Mouse (Mus musculus) embryonic facial prominence, embryonic 13.5 days (tissue): ENCODE data around the gene Gnai2. TPM values are rescaled to one million over a fixed set of nuclear protein-coding genes. Genes with fewer than 3 reads are reported as not detected.

Experiments
- ATAC-seq: fragments of 200-750 bp; cut with Nextera tagmentation; 2 replicates; pipeline ENCODE4 v1.8.0; 2017; ENCODE audit warnings: low read depth; ENCODE audit not compliant: insufficient number of reproducible peaks, insufficient read depth, low FRiP score, low TSS enrichment
- H3K27ac ChIP-seq: fragments of 300-500 bp; sonication (generic); 2 replicates; pipeline ENCODE4 v1.5.1; 2015; ENCODE audit warnings: moderate library complexity, mild to moderate bottlenecking, inconsistent platforms
- H3K27me3 ChIP-seq: fragments of 300-500 bp; sonication (generic); 2 replicates; pipeline ENCODE4 v1.6.1; 2015; ENCODE audit warnings: mild to moderate bottlenecking, inconsistent platforms
- H3K36me3 ChIP-seq: fragments of 300-500 bp; sonication (generic); 2 replicates; pipeline ENCODE4 v1.6.1; 2015; ENCODE audit warnings: mild to moderate bottlenecking, inconsistent platforms
- H3K4me1 ChIP-seq: fragments of 300-500 bp; sonication (generic); 2 replicates; pipeline ENCODE4 v1.6.1; 2015; ENCODE audit warnings: inconsistent platforms
- H3K4me2 ChIP-seq: fragments of 300-500 bp; sonication (generic); 2 replicates; pipeline ENCODE4 v1.6.1; 2015; ENCODE audit warnings: moderate library complexity, mild to moderate bottlenecking, inconsistent platforms
- H3K4me3 ChIP-seq: fragments of 300-500 bp; sonication (generic); 2 replicates; pipeline ENCODE4 v1.5.1; 2015; ENCODE audit warnings: mild to moderate bottlenecking, inconsistent platforms
- H3K9ac ChIP-seq: fragments of 300-500 bp; sonication (generic); 2 replicates; pipeline ENCODE4 v1.6.1; 2015; ENCODE audit warnings: mild to moderate bottlenecking, inconsistent platforms
- H3K9me3 ChIP-seq: fragments of 300-500 bp; sonication (generic); 2 replicates; pipeline ENCODE4 v1.6.1; 2016; ENCODE audit warnings: inconsistent platforms
- WGBS: fragments of 180-500 bp; shearing (Covaris S2); methylation state at CpG from one replicate; pipeline ENCODE4 v1.1.7; 2015; ENCODE audit warnings: mixed read lengths; 5-methylcytosine and 5-hydroxymethylcytosine counted together
- polyA plus RNA-seq: library from polyadenylated mRNA; unstranded; fragments of >200 nt; fragmentation: Nextera tagmentation; extraction: Ambion mirVana; gene quantifications from 2 replicates; pipeline ENCODE4 v1.2.1, GENCODE M21; 2015

Gnai2 gene
- polyA plus RNA-seq, 1 experiment from 2014 or later = 446 TPM

DNA sequence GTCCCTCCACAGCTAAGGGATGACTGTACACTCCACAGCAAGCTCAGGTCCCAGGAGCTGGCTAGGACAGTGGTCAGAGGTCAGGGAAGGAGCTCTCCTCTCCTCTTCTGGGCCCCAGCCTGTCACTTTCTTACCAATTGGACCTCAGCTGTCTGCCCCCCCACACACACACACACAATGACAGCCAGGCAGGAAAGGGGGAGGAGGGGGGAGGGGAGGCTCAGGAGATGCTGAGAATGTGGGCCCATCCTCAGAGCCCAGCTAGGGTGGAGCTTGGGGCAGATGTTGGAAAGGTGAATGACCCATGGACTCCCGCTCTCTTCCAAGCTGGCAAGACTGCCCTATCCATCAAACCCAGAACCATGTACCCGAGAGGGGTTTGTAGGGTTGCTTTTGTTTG is 28.1 kb downstream of the Gnai2 start:
- no peaks in the 10 kb centered on the region for H3K9me3 ChIP-seq
- H3K4me2 ChIP-seq = peak overlapping the region; percentile 34
- H3K27me3 ChIP-seq = no peaks in the 10 kb centered on the region
- no peaks in the 10 kb centered on the region for H3K36me3 ChIP-seq
- H3K27ac ChIP-seq = 0 out of 2 replicates have a peak overlapping the region, but pooled peaks have one; percentile 33
- peak overlapping the region; percentile 44; the same call in 1 of the 2 replicates for H3K9ac ChIP-seq
- ATAC-seq = no peak
- WGBS = 77% methylated on average over 2 of the region's 2 CpGs
- peaks cover 86% of the 10 kb centered on the region for H3K4me1 ChIP-seq
- H3K4me3 ChIP-seq = peak overlapping the region; percentile 17; the same call in 1 of the 2 replicates

DNA sequence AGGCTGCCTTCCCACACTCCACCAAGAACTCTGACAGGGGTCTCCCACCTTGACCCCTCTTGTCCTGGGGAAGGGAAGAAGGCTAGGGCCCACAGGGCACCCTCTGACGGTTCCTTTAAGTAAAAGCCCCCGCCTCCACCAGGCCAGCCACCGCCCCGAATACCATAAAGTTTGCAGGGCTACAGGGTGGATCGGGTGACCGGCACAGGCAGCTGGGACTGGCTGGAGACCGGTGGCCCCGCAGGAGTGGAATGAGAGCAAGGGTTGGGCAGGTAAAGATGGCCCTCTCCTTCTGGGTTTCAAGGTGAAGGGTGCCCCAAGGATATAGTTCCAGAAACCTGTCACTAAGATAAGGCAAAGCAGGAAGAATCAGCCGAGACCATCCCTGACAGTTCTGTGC is 28.6 kb downstream of the Gnai2 start:
- peaks cover 81% of the 10 kb centered on the region for H3K4me1 ChIP-seq
- H3K4me3 ChIP-seq = peak overlapping the region; percentile 17; the same call in 1 of the 2 replicates
- H3K36me3 ChIP-seq = no peaks in the 10 kb centered on the region
- WGBS = 6% methylated on average over 9 of the region's 9 CpGs
- no peaks in the 10 kb centered on the region for H3K9me3 ChIP-seq
- H3K9ac ChIP-seq = peak overlapping the region; percentile 44; the same call in 1 of the 2 replicates
- H3K4me2 ChIP-seq = peak overlapping the region; percentile 34
- 0 out of 2 replicates have a peak overlapping the region, but pooled peaks have one; percentile 33 for H3K27ac ChIP-seq
- no peak for ATAC-seq
- no peaks in the 10 kb centered on the region for H3K27me3 ChIP-seq

DNA sequence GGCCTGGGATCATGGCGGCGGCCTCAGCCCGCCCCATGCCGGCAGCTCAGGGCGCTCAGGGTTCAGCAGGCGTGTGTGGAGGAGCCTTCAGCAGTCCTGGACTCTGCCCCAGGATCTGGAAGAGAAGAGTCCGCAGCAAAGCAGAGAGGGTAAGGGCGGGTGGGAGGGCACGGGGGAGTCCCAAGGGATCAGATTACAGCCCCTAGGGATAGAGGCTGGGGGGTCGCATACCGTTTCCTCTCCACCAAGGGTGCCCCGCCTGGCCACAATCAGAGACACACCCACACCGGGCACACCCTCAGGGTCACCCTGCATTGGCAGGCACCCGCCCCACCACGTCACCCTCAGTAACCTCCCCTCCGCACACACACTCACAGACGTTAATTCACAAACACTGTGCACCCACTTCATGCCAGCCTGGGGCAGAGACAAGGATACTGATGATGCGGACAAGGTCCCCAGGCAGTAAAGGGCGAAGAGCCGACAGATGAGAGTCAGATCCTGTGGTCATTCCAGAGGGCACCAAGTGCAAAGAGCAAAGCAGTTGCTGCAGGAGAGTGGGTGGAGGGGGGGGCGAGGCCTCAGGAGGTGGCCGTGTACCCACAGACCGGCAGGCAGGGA is 30.0 kb downstream of the Gnai2 start:
- H3K27ac ChIP-seq = peak overlapping the region; percentile 57; the same call in 1 of the 2 replicates
- no peaks in the 10 kb centered on the region for H3K9me3 ChIP-seq
- peak overlapping the region; percentile 63; the same call in 1 of the 2 replicates for H3K9ac ChIP-seq
- peaks cover 75% of the 10 kb centered on the region for H3K4me1 ChIP-seq
- H3K36me3 ChIP-seq = no peaks in the 10 kb centered on the region
- peak overlapping the region; percentile 26 for H3K4me3 ChIP-seq
- ATAC-seq = 0 out of 2 replicates have a peak, but pooled peaks have one; percentile 9
- H3K27me3 ChIP-seq = no peaks in the 10 kb centered on the region
- peak overlapping the region; percentile 54 for H3K4me2 ChIP-seq
- 25% methylated on average over 23 of the region's 23 CpGs for WGBS

DNA sequence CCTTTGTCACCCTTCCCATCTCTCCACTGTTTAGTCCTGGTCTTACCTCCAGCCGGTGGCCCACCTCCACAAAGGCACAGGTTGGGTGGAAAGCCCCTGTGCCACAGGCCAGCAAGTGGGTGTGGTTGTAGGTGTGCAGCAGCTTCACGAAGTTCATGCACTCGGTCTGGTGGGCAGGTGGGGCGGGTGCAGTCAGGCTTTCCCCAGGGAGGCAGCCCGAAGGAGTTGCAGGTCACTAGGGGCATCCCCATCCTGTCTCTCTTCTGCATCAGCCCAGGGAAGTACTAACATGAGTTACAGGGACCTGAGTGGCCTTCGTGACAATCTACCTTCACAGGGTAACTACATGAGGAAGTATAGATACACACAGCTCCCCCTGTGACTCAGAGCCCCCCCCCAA is 31.9 kb downstream of the Gnai2 start:
- Histone ChIP-seq H3K4me3 (no peak overlapping the region), H3K4me1 (peaks cover 65% of the 10 kb centered on the region)

DNA sequence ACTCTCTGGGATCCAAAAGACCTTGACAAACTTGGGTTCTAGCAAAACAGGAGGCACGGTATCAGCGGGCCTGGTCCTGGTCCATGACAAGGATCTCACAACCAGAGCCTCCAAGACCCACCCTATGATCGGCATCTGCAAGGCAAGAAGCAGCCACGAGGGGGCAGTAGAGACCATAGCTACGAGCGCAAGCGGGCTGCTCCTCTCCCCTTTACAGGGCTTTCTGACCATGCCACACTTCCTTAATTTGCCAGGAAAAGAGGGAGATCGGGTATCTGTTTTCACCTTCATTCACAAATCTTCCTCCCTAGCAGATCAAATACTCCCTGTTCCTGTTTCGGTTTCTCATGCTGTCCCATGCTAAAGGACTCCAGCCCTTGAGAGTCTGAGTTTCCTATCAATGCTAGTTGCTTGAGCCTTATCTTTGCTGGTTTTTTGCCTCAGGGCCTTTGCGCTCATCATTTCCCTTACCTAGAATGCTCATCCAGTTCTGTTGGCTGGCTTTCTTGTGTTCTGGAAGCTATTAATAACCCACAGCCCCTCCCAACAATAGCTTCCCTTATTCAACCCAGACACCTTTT is 33.0 kb downstream of the Gnai2 start:
- Histone ChIP-seq H3K9ac (peak overlapping the region; percentile 22; the same call in 1 of the 2 replicates), H3K27ac (peak overlapping the region; percentile 64; the same call in 1 of the 2 replicates), H3K36me3 (peaks cover 2% of the 10 kb centered on the region; the same call in 1 of the 2 replicates), H3K4me2 (peak overlapping the region; percentile 33), H3K4me3 (no peak overlapping the region), H3K27me3 (no peaks in the 10 kb centered on the region), H3K9me3 (no peaks in the 10 kb centered on the region), H3K4me1 (peaks cover 54% of the 10 kb centered on the region)
- 7% methylated on average over 10 of the region's 10 CpGs for WGBS
- no peak for ATAC-seq

More for the DNA sequence above, 31.9 kb downstream of the Gnai2 start:
- WGBS = 88% methylated on average over 6 of the region's 6 CpGs
- peaks cover 2% of the 10 kb centered on the region; the same call in 1 of the 2 replicates for H3K36me3 ChIP-seq
- ATAC-seq = no peak
- H3K27me3 ChIP-seq = no peaks in the 10 kb centered on the region
- H3K27ac ChIP-seq = no peak overlapping the region; the same call in 1 of the 2 replicates
- no peak overlapping the region for H3K9ac ChIP-seq
- no peak overlapping the region for H3K4me2 ChIP-seq
- H3K9me3 ChIP-seq = no peaks in the 10 kb centered on the region

DNA sequence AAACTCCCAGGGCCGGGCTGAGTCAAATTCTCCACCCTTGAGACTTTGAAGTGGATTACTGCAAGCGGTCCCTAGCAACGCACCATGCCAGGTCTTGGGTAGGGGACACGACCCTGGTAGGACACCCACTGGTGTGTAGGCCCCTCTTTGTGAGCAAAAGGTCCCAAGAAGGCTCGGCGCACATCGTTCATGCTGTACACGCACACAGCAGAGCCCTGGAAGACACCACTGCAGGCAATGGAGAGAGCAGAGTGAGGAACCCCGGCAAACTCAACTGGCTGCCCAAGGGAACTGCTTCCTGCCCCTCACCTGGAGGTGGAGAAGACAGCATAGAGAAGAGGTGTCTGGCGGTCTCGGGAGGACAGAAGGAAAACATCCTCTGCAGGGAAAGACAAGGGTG is 33.9 kb downstream of the Gnai2 start:
- peaks cover 2% of the 10 kb centered on the region; the same call in 1 of the 2 replicates for H3K36me3 ChIP-seq
- no peak overlapping the region for H3K27ac ChIP-seq
- no peaks in the 10 kb centered on the region for H3K27me3 ChIP-seq
- H3K4me3 ChIP-seq = no peak overlapping the region
- H3K9ac ChIP-seq = no peak overlapping the region
- WGBS = 87% methylated on average over 11 of the region's 11 CpGs
- no peaks in the 10 kb centered on the region for H3K9me3 ChIP-seq
- ATAC-seq = no peak
- no peak overlapping the region for H3K4me2 ChIP-seq
- H3K4me1 ChIP-seq = peaks cover 45% of the 10 kb centered on the region

DNA sequence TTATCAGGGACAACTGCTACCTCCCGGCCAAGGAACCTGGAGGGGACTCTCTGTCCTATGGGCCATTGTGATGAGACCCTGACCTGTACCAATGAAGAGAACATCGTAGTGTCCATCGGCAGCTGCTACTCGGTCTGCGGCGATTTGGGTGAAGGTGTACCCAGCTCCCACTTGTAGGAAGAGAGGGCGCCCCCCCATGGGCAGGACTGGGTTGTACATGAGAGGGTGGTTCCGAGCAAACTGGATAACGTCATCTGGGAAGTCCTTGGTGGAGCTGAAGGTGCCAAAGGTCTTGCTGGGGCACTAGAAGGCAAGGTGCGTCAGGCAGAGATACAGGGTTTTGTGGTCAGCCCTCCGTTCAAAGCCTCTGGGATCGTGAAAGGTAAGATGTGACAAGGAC is 34.4 kb downstream of the Gnai2 start:
- 81% methylated on average over 12 of the region's 12 CpGs for WGBS
- no peak for ATAC-seq

DNA sequence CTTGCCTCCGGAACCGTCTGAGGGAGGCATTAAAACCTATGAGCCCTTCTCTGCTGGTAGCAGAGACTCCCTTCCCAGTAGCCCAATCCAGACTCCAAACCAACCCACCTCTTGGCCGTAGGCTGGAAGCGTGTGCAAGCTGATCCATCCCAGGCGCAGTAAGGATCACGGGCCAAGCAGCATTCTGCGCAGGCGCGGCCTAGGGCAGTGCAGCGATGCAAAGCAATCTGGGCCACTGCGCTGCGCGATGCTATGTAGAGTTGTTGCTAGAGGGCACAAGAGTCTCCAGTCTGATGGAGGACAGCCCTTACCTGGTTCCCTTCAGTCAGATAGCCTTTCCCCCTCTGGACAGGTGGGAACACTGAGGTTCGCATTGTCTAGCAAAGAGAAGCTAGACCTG is 35.3 kb downstream of the Gnai2 start:
- H3K27me3 ChIP-seq = no peaks in the 10 kb centered on the region
- peaks cover 31% of the 10 kb centered on the region for H3K4me1 ChIP-seq
- 71% methylated on average over 14 of the region's 14 CpGs for WGBS
- no peaks in the 10 kb centered on the region for H3K9me3 ChIP-seq
- no peak overlapping the region for H3K4me3 ChIP-seq
- no peak overlapping the region for H3K27ac ChIP-seq
- H3K9ac ChIP-seq = no peak overlapping the region
- H3K4me2 ChIP-seq = no peak overlapping the region
- ATAC-seq = no peak
- peaks cover 5% of the 10 kb centered on the region; the same call in 1 of the 2 replicates for H3K36me3 ChIP-seq

More for the DNA sequence above, 34.4 kb downstream of the Gnai2 start:
- H3K4me3 ChIP-seq = no peak overlapping the region
- H3K9ac ChIP-seq = no peak overlapping the region
- no peak overlapping the region for H3K4me2 ChIP-seq
- H3K4me1 ChIP-seq = peaks cover 40% of the 10 kb centered on the region
- peaks cover 2% of the 10 kb centered on the region; the same call in 1 of the 2 replicates for H3K36me3 ChIP-seq
- no peak overlapping the region for H3K27ac ChIP-seq
- no peaks in the 10 kb centered on the region for H3K9me3 ChIP-seq
- H3K27me3 ChIP-seq = no peaks in the 10 kb centered on the region

DNA sequence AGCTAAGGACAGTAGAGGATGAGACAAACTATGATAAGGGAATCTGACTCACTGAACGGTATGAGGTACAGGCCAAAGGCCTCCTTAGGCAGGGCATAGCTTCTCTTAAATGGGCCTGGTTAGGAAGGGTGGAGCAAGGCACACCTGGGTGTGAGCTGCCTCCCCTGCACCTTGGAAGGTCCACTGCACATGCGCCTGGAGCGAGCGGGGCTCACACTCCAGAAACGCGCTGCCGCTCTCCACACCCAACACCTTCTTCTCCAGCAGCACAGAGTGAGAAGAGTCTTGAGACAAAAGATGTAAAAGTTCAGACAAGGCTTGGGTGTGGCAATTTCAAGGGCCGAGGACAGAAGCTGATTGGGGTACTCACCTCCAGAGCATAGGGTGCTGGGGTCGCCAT is 35.7 kb downstream of the Gnai2 start:
- Histone ChIP-seq H3K4me3 (no peak overlapping the region), H3K36me3 (peaks cover 9% of the 10 kb centered on the region), H3K9me3 (no peaks in the 10 kb centered on the region), H3K4me2 (no peak overlapping the region), H3K9ac (no peak overlapping the region), H3K27ac (no peak overlapping the region), H3K4me1 (peaks cover 27% of the 10 kb centered on the region), H3K27me3 (no peaks in the 10 kb centered on the region)
- 89% methylated on average over 9 of the region's 9 CpGs for WGBS
- ATAC-seq = no peak

DNA sequence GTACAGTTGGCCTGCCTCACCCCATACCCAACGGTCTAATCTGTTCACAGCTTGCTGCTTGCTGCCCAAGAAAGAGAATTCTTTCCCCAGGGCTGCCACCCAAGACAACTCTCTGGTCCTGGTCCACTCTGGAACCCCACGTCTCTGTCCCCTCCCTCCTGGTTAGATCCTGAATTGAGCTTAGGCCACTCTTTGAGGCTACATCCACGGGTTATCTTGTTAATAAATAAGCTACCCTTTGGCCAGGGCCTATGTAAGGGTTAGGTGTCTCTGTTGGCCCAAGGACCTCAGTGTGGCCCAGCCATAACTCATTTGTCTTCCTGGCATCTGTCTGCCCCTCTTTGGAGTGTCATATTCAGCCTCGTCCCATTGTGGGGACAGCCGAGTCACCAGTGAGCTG is 36.8 kb downstream of the Gnai2 start:
- Histone ChIP-seq H3K4me2 (no peak overlapping the region), H3K4me1 (peaks cover 17% of the 10 kb centered on the region), H3K36me3 (peaks cover 19% of the 10 kb centered on the region), H3K4me3 (no peak overlapping the region), H3K9ac (no peak overlapping the region), H3K9me3 (no peaks in the 10 kb centered on the region), H3K27me3 (no peaks in the 10 kb centered on the region), H3K27ac (no peak overlapping the region)
- WGBS = 84% methylated on average over 5 of the region's 5 CpGs
- no peak for ATAC-seq

DNA sequence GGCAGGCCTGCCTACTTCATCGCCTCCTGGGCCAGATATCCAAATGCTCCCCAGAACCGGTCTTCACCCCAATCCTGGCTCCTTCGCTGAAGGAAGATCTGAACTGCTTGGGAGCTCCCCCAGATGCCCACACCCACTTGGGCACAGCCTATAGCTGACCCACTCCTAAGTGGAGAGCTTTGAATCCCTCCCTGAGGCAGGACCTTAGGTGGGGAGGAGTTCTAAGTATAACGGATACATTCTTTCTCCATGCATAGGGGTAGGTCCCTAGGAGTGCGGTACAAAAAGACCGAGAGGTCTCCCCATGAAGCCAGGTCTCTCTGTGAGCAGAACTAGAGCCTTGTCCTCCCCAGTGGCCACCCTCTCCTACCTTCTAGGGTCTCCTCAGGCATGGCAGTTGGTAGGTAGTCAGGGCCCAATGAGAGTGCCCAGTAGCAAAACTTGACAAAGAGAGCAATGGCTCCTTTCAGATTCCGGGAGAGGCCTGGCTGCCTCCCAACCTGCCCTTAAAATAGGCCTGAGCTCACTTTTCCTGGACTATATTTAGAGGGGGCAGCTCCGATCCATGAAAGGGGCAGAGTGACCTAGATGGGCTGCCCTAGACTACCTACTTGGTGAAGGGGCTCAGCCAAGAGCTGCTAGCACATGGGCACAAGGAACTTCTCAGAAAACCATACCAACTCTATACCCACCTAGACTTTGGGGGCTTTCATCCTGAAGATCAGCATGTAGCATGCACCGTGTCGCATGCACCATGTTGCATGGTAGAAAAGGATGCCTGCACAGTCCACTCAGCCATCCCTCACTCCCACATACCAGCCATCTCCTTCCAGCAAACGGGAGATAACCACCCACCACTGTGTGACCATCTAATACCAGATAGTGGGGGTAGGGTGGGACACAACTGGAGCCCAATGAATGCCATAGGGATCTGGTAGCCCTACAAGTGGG is 38.3 kb downstream of the Gnai2 start:
- no peak overlapping the region for H3K27ac ChIP-seq
- no peak overlapping the region for H3K4me2 ChIP-seq
- H3K4me1 ChIP-seq = peaks cover 6% of the 10 kb centered on the region; the same call in 1 of the 2 replicates
- no peak overlapping the region for H3K9ac ChIP-seq
- H3K27me3 ChIP-seq = no peaks in the 10 kb centered on the region
- whole genome bisulfite sequencing = 91% methylated on average over 11 of the region's 11 CpGs
- H3K4me3 ChIP-seq = no peak overlapping the region
- H3K36me3 ChIP-seq = peaks cover 33% of the 10 kb centered on the region
- H3K9me3 ChIP-seq = no peaks in the 10 kb centered on the region
- no peak for ATAC-seq
